Comparison of ENCODE assay signal across 20 mouse cellular contexts in genomic region chr5:107002091-107002416, GRCm38 (mm10). TPM values are rescaled to one million over a fixed set of nuclear protein-coding genes. Genes with fewer than 3 reads are reported as not detected.
DNase-seq lines count a peak whose midpoint lies in the region; ATAC-seq and TF ChIP-seq lines count a peak whose summit lies in the region.
"Had no signal": no experiment of that assay in that cellular context is flagged by ENCODE, and none has a peak within 500 bp of the region (broad histone marks: within the 10 kb centered on the region; RNA-seq: fewer than 3 reads in every experiment).

No protein-coding gene starts in this region.

- 0 out of 2 replicates have a peak overlapping the region, but pooled peaks have one; percentile 22 for H3K27ac ChIP-seq in forebrain, embryonic 10.5 days
- no peak overlapping the region for H3K27ac ChIP-seq in forebrain, embryonic 14.5 days (ENCODE audit: low read depth, low read length)
- H3K27ac ChIP-seq in kidney, embryonic 15.5 days: peak overlapping the region; percentile 51; the same call in 1 of the 2 replicates
- no peak overlapping the region for H3K27ac ChIP-seq in CH12.LX (ENCODE audit: insufficient read depth, low read depth)
- peak overlapping the region; percentile 68; the same call in 1 of the 2 replicates for H3K27ac ChIP-seq in embryonic facial prominence, embryonic 15.5 days (replicated peaks)
- no peak overlapping the region for H3K27ac ChIP-seq in hindbrain, embryonic 11.5 days (ENCODE audit: low read depth, low read length)
- H3K27ac ChIP-seq: midbrain, embryonic 15.5 days; neural tube, embryonic 15.5 days had no signal

- no peak for ATAC-seq in forebrain, embryonic 14.5 days
- ATAC-seq in kidney, embryonic 15.5 days (replicated peaks; ENCODE audit: low FRiP score): 0 out of 2 replicates have a peak, but pooled peaks have one; percentile 40
- ATAC-seq in embryonic facial prominence, embryonic 15.5 days (ENCODE audit: insufficient number of reproducible peaks, low FRiP score, low TSS enrichment, low read depth): no peak
- ATAC-seq in hindbrain, embryonic 11.5 days (ENCODE audit: low FRiP score): no peak
- ATAC-seq: CD4-positive, CD25-positive, alpha-beta regulatory T cell, adult 4 months; inflammation-experienced regulatory T-cells, adult 6 months had no signal

- no peak for DNase-seq in forebrain, embryonic 10.5 days (ENCODE audit: extremely low spot score, low spot score)
- no peak for DNase-seq in forebrain, embryonic 14.5 days (ENCODE audit: low spot score)
- no peak for DNase-seq in kidney, postnatal 10 days
- no peak for DNase-seq in CH12.LX (ENCODE audit: extremely low read depth)
- no peak for DNase-seq in adrenal gland, adult 18-20 months (ENCODE audit: low spot score in 2 of 2)
- no peak for DNase-seq in hindbrain, embryonic 11.5 days (ENCODE audit: low spot score)
- DNase-seq: adrenal gland, postnatal 36 days; cerebellum, adult 2 months; kidney, adult 9 months; layer of hippocampus, postnatal 36 days; lung, adult 2 months; thymus, adult 2 months had no signal

- TF ChIP-seq POLR2A in CH12.LX (IDR thresholded peaks at IDR 0.05; ENCODE audit: low read depth, low read length): no peak

- no peak for TF ChIP-seq CTCF in CH12.LX (conservative IDR thresholded peaks at IDR 0.05 in 1 of 2, IDR thresholded peaks at IDR 0.05 in 1 of 2; ENCODE audit: low read depth in 2 of 2, low read length in 2 of 2)

- H3K9ac ChIP-seq in forebrain, embryonic 14.5 days (ENCODE audit: low read length): no peak overlapping the region
- H3K9ac ChIP-seq in kidney, embryonic 15.5 days: no peak overlapping the region
- no peak overlapping the region for H3K9ac ChIP-seq in CH12.LX (ENCODE audit: insufficient read depth, low read depth)
- H3K9ac ChIP-seq in embryonic facial prominence, embryonic 15.5 days: no peak overlapping the region
- no peak overlapping the region for H3K9ac ChIP-seq in hindbrain, embryonic 11.5 days (ENCODE audit: low read depth, low read length)
- H3K9ac ChIP-seq: hindbrain, embryonic 13.5 days; midbrain, embryonic 15.5 days; neural tube, embryonic 15.5 days had no signal

- dilution Hi-C loops in CH12.LX (cut with MboI; ENCODE audit: extremely low pct_ligation_motif_present, extremely low pct_unique_long_range_greater_than_20kb, low sequenced_read_pairs): no loop called here

- no peaks in the 10 kb centered on the region for H3K79me2 ChIP-seq in CH12.LX (replicated peaks; ENCODE audit: control insufficient read depth, extremely low read depth, insufficient read depth, poor library complexity, severe bottlenecking)

- no peak for TF ChIP-seq RAD21 in CH12.LX (IDR thresholded peaks at IDR 0.05; ENCODE audit: low read depth, low read length)

- WGBS in forebrain, embryonic 10.5 days: 32% methylated on average over 5 of the region's 5 CpGs
- 64% methylated on average over 3 of the region's 5 CpGs for WGBS in forebrain, embryonic 14.5 days
- WGBS in kidney, embryonic 15.5 days: 27% methylated on average over 5 of the region's 5 CpGs
- 14% methylated on average over 5 of the region's 5 CpGs for WGBS in embryonic facial prominence, embryonic 15.5 days
- WGBS in hindbrain, embryonic 11.5 days: 35% methylated on average over 5 of the region's 5 CpGs

- H3K36me3 ChIP-seq in forebrain, embryonic 10.5 days (replicated peaks): no peaks in the 10 kb centered on the region
- no peaks in the 10 kb centered on the region for H3K36me3 ChIP-seq in forebrain, embryonic 14.5 days (ENCODE audit: control insufficient read depth, insufficient read depth, low read length)
- no peaks in the 10 kb centered on the region for H3K36me3 ChIP-seq in kidney, embryonic 15.5 days
- no peaks in the 10 kb centered on the region for H3K36me3 ChIP-seq in CH12.LX (replicated peaks in 1 of 2; ENCODE audit: control insufficient read depth in 1 of 2, insufficient read depth in 1 of 2, low read length in 1 of 2)
- no peaks in the 10 kb centered on the region for H3K36me3 ChIP-seq in embryonic facial prominence, embryonic 15.5 days
- H3K36me3 ChIP-seq in hindbrain, embryonic 11.5 days (ENCODE audit: control insufficient read depth, insufficient read depth, low read length): no peaks in the 10 kb centered on the region
- H3K36me3 ChIP-seq: hindbrain, embryonic 13.5 days; midbrain, embryonic 15.5 days; neural tube, embryonic 15.5 days had no signal

- no peak overlapping the region for H3K4me2 ChIP-seq in forebrain, embryonic 14.5 days (ENCODE audit: low read length)
- no peak overlapping the region for H3K4me2 ChIP-seq in kidney, embryonic 15.5 days
- peak overlapping the region; percentile 71 for H3K4me2 ChIP-seq in CH12.LX (ENCODE audit: insufficient read depth, low read depth, poor library complexity, severe bottlenecking)
- no peak overlapping the region for H3K4me2 ChIP-seq in embryonic facial prominence, embryonic 15.5 days (replicated peaks)
- H3K4me2 ChIP-seq in hindbrain, embryonic 11.5 days (replicated peaks; ENCODE audit: low read depth, low read length): no peak overlapping the region
- H3K4me2 ChIP-seq: hindbrain, embryonic 13.5 days; liver, embryonic 11.5 days; midbrain, embryonic 15.5 days; neural tube, embryonic 15.5 days had no signal

- TF ChIP-seq EP300 in CH12.LX (IDR thresholded peaks at IDR 0.05; ENCODE audit: low read length): no peak

- no peak overlapping the region for H3K4me3 ChIP-seq in forebrain, embryonic 10.5 days
- H3K4me3 ChIP-seq in forebrain, embryonic 14.5 days (ENCODE audit: low read depth, low read length): no peak overlapping the region
- no peak overlapping the region for H3K4me3 ChIP-seq in kidney, embryonic 15.5 days (replicated peaks)
- no peak overlapping the region for H3K4me3 ChIP-seq in CH12.LX (replicated peaks in 1 of 3; ENCODE audit: low read depth in 2 of 3, low read length in 2 of 3, poor library complexity in 1 of 3)
- no peak overlapping the region for H3K4me3 ChIP-seq in embryonic facial prominence, embryonic 15.5 days (replicated peaks)
- no peak overlapping the region for H3K4me3 ChIP-seq in hindbrain, embryonic 11.5 days (ENCODE audit: low read depth, low read length)
- H3K4me3 ChIP-seq: hindbrain, embryonic 13.5 days; midbrain, embryonic 15.5 days; neural tube, embryonic 15.5 days had no signal

- H3K27me3 ChIP-seq in forebrain, embryonic 10.5 days (ENCODE audit: poor library complexity, severe bottlenecking): no peaks in the 10 kb centered on the region
- H3K27me3 ChIP-seq in forebrain, embryonic 14.5 days (replicated peaks; ENCODE audit: control insufficient read depth, insufficient read depth, low read length): no peaks in the 10 kb centered on the region
- no peaks in the 10 kb centered on the region for H3K27me3 ChIP-seq in kidney, embryonic 15.5 days
- no peaks in the 10 kb centered on the region for H3K27me3 ChIP-seq in CH12.LX (replicated peaks)
- H3K27me3 ChIP-seq in embryonic facial prominence, embryonic 15.5 days: no peaks in the 10 kb centered on the region
- H3K27me3 ChIP-seq in hindbrain, embryonic 11.5 days (ENCODE audit: control insufficient read depth, insufficient read depth, low read length): no peaks in the 10 kb centered on the region
- H3K27me3 ChIP-seq: hindbrain, embryonic 13.5 days; midbrain, embryonic 15.5 days; neural tube, embryonic 15.5 days had no signal

- H3K9me3 ChIP-seq in forebrain, embryonic 10.5 days: no peaks in the 10 kb centered on the region; the same call in 1 of the 2 replicates
- H3K9me3 ChIP-seq in forebrain, embryonic 14.5 days (replicated peaks; ENCODE audit: control insufficient read depth, low read length): no peaks in the 10 kb centered on the region
- H3K9me3 ChIP-seq in kidney, embryonic 15.5 days (replicated peaks): 0 out of 2 replicates have a peak, but pooled peaks cover 4% of the 10 kb centered on the region
- H3K9me3 ChIP-seq in CH12.LX (replicated peaks; ENCODE audit: low read length): peaks cover 5% of the 10 kb centered on the region
- 0 out of 2 replicates have a peak, but pooled peaks cover 4% of the 10 kb centered on the region for H3K9me3 ChIP-seq in embryonic facial prominence, embryonic 15.5 days (replicated peaks)
- H3K9me3 ChIP-seq in hindbrain, embryonic 11.5 days (ENCODE audit: control insufficient read depth, low read length): no peaks in the 10 kb centered on the region
- H3K9me3 ChIP-seq: midbrain, embryonic 15.5 days; neural tube, embryonic 15.5 days had no signal

- H3K4me1 ChIP-seq in forebrain, embryonic 10.5 days: peaks cover 16% of the 10 kb centered on the region
- 0 out of 2 replicates have a peak, but pooled peaks cover 2% of the 10 kb centered on the region for H3K4me1 ChIP-seq in forebrain, embryonic 14.5 days (ENCODE audit: control insufficient read depth, insufficient read depth, low read length)
- peaks cover 12% of the 10 kb centered on the region for H3K4me1 ChIP-seq in kidney, embryonic 15.5 days
- peaks cover 3 to 17% of the 10 kb centered on the region in 2 experiments; a peak in 3 of 4 replicates for H3K4me1 ChIP-seq in CH12.LX (ENCODE audit: control insufficient read depth in 1 of 2, insufficient read depth in 2 of 2)
- H3K4me1 ChIP-seq in embryonic facial prominence, embryonic 15.5 days: peaks cover 16% of the 10 kb centered on the region
- no peaks in the 10 kb centered on the region for H3K4me1 ChIP-seq in hindbrain, embryonic 11.5 days (replicated peaks; ENCODE audit: control insufficient read depth, insufficient read depth, low read length)
- H3K4me1 ChIP-seq: midbrain, embryonic 15.5 days had no signal

- in situ Hi-C loops in CH12.LX (cut with MboI; ENCODE audit: low pct_ligation_motif_present, low pct_unique_long_range_greater_than_20kb, low sequenced_read_pairs): no loop called here

TF ChIP-seq in CH12.LX, 34 proteins besides CTCF, POLR2A, EP300 and RAD21:
- 0 out of 2 replicates have a peak, but pooled peaks have one; percentile 23 for TF ChIP-seq ETS1 (conservative IDR thresholded peaks at IDR 0.05; ENCODE audit: low read depth, low read length)
- no peak for TF ChIP-seq KAT2A (IDR thresholded peaks at IDR 0.05; ENCODE audit: insufficient replicate concordance, low read length)
- TF ChIP-seq NELFE (IDR thresholded peaks at IDR 0.05; ENCODE audit: low read depth, low read length): no peak
- no peak for TF ChIP-seq MAX (IDR thresholded peaks at IDR 0.05; ENCODE audit: low read length)
- 0 out of 2 replicates have a peak, but pooled peaks have one; percentile 34 for TF ChIP-seq BHLHE40 (IDR thresholded peaks at IDR 0.05; ENCODE audit: low read depth, low read length)
- TF ChIP-seq CHD1 (IDR thresholded peaks at IDR 0.05; ENCODE audit: low read depth, low read length): no peak

RNA-seq across cellular contexts. Expression of gene Cdc7, which starts 37.9 kb away (rescaled TPM):
- 62.5 and 69.4 TPM in 2 replicates for polyA plus RNA-seq in forebrain, embryonic 10.5 days (2016; fragmentation: Nextera tagmentation; extraction: Ambion mirVana)
- 35.2 and 40.7 TPM in 2 replicates for polyA plus RNA-seq in forebrain, embryonic 14.5 days (2014; fragmentation: Nextera tagmentation; extraction: Ambion mirVana)
- polyA plus RNA-seq in kidney, embryonic 15.5 days (2015; fragmentation: Nextera tagmentation; extraction: Ambion mirVana): 41.7 and 46.5 TPM in 2 replicates
- total RNA-seq in CH12.LX (2012; rRNA removed) (25.4 and 25.7 TPM in 2 replicates), CH12.LX (2014; rRNA removed) (42.6 and 46.5 TPM in 2 replicates)
- polyA plus RNA-seq in CH12.LX (2012; ENCODE audit: insufficient read length, low read depth): 27.4 and 27.8 TPM in 2 replicates
- polyA plus RNA-seq in embryonic facial prominence, embryonic 15.5 days (2015; fragmentation: Nextera tagmentation; extraction: Ambion mirVana): 38.3 and 39.0 TPM in 2 replicates
- total RNA-seq in adrenal gland, adult 18-20 months (2021): 1 to 10 TPM; 2.7 to 3.2 TPM
- 53.0 and 53.8 TPM in 2 replicates for polyA plus RNA-seq in hindbrain, embryonic 11.5 days (2014; fragmentation: Nextera tagmentation; extraction: Ambion mirVana)

Comparison
In these comparisons a context has a peak if more than half of its experiments do, and no peak if none do; other contexts are left out.
1. H3K27ac ChIP-seq: peak in forebrain, embryonic 10.5 days (single experiment), kidney, embryonic 15.5 days (single experiment) and embryonic facial prominence, embryonic 15.5 days (single experiment); none in forebrain, embryonic 14.5 days (single experiment), CH12.LX (single experiment) and hindbrain, embryonic 11.5 days (single experiment).